Mouse (Mus musculus) neural tube, embryonic 12.5 days (tissue): Measurements from ENCODE around the gene Gnl1. TPM values are rescaled to one million over a fixed set of nuclear protein-coding genes. Genes with fewer than 3 reads are reported as not detected.
"Not testable (repeated sequence)": the region's sequence is repeated elsewhere in the genome, so short reads cannot be mapped to it uniquely, and the experiment has no call there.

ENCODE experiments used
- ATAC-seq: fragments of 200-750 bp; cut with Nextera tagmentation; 2 replicates; pipeline ENCODE4 v1.8.0; 2017; ENCODE audit warnings: low read depth, mild to moderate bottlenecking, moderate TSS enrichment, moderate library complexity; ENCODE audit not compliant: low FRiP score
- H3K27ac ChIP-seq: fragments of 300-500 bp; sonication (generic); 2 replicates; pipeline ENCODE4 v1.5.1; 2016
- H3K27me3 ChIP-seq: fragments of 300-500 bp; sonication (generic); replicated peaks from 2 replicates; pipeline ENCODE4 v1.6.1; 2016; ENCODE audit warnings: mild to moderate bottlenecking
- H3K36me3 ChIP-seq: fragments of 300-500 bp; sonication (generic); 2 replicates; pipeline ENCODE4 v1.6.1; 2016; ENCODE audit warnings: mild to moderate bottlenecking
- H3K4me1 ChIP-seq: fragments of 300-500 bp; sonication (generic); 2 replicates; pipeline ENCODE4 v1.6.1; 2016
- H3K4me2 ChIP-seq: fragments of 300-500 bp; sonication (generic); replicated peaks from 2 replicates; pipeline ENCODE4 v1.6.1; 2016; ENCODE audit warnings: mild to moderate bottlenecking
- H3K4me3 ChIP-seq: fragments of 300-500 bp; sonication (generic); 2 replicates; pipeline ENCODE4 v1.5.1; 2016
- H3K9ac ChIP-seq: fragments of 300-500 bp; sonication (generic); 2 replicates; pipeline ENCODE4 v1.6.1; 2016; ENCODE audit warnings: mild to moderate bottlenecking
- H3K9me3 ChIP-seq: fragments of 300-500 bp; sonication (generic); 2 replicates; pipeline ENCODE4 v1.6.1; 2016; ENCODE audit warnings: mild to moderate bottlenecking
- WGBS: fragments of 180-500 bp; shearing (Covaris S2); methylation state at CpG from one replicate; pipeline ENCODE4 v1.1.7; 2016; 5-methylcytosine and 5-hydroxymethylcytosine counted together
- polyA plus RNA-seq: library from polyadenylated mRNA; unstranded; fragments of >200 nt; fragmentation: Nextera tagmentation; extraction: Ambion mirVana; gene quantifications from 2 replicates; pipeline ENCODE4 v1.2.1, GENCODE M21; 2016

Gnl1 gene
- 53.3 and 53.5 TPM in 2 replicates for polyA plus RNA-seq

DNA sequence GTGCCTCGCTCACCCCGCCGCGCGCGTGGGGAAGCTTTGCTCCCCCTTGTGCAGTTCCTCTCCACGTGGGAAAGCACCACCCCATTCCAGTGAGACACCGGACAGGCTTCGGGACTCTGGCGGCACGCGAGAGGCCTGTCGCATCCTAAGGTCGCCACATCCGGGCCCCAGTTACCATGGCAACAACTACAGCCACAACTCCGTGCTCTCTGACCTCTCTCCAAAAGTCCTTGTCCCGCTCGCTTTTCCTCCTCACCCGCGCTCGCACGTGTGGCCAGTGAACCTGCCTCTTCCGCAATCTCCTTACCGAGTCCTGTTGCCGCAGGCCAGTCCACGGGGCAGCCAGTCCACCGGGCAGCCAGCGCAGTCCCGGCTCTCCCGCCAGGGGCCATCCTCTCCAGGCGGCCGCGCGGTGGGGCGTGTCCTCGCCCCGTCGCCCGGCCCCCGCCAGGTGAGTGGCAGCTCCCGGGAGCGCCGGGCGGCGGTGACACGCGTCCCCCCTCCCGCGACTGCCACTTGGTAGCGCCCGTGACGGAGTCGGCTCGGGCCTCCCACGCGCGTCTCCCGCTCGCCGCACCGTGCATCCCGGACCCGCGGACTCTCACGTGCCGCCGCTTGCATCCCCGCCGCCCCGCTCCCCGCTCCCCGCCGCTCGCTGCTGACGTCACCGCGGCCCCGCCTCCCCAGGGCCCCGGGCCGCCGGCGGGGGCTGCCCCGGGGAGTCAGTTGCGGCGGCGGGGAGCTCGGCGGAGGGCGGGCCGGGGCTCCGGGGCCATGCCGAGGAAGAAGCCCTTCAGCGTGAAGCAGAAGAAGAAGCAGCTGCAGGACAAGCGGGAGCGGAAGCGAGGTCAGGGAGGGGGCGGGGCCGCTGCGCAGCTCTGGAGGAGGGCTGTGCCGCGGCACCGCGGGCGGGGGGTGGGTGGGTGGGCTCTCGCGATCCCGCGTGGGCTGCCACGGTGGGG, at the start of gene Gnl1, which contains the start of gene Prr3:
Gene Gnl1, plus strand, starts transcription at position 451 of the 962 bp plus-strand sequence.
Gene Prr3, minus strand, starts transcription at position 836 of the 962 bp plus-strand sequence.
- Histone ChIP-seq H3K4me2 (peak within 1 kb of the TSS; percentile 90), H3K9me3 (no peaks in the 10 kb centered on the region), H3K4me3 (peak within 1 kb of the TSS; percentile 94), H3K9ac (peak within 1 kb of the TSS; percentile 86), H3K27ac (peak within 1 kb of the TSS; percentile 86), H3K27me3 (no peaks in the 10 kb centered on the region), H3K36me3 (peaks cover 33% of the 10 kb centered on the region), H3K4me1 (peaks cover 21% of the 10 kb centered on the region)
- ATAC-seq = peak; percentile 79
- WGBS = under 1% methylated on average over 107 of the region's 109 CpGs

DNA sequence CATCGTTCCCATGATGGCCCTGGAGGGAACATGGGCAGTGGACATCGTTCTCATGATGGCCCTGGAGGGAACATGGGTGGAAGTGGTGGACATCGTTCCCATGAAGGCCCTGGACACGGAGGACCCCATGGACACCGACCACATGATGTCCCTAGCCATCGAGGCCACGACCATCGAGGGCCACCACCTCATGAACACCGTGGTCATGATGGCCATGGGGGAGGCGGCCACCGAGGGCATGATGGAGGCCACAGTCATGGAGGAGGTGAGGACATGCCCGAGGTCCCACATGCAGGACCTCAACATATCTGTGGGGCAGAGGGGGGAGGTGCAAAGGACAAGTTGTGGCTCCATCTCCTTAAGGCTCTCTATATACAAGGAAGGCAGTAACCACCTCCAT, 49.0 kb upstream of the Gnl1 start:
- H3K9me3 ChIP-seq = no peaks in the 10 kb centered on the region
- no peak overlapping the region for H3K4me2 ChIP-seq
- no peak overlapping the region for H3K4me3 ChIP-seq
- 97% methylated on average over 12 of the region's 12 CpGs for whole genome bisulfite sequencing
- H3K9ac ChIP-seq = no peak overlapping the region
- no peak overlapping the region for H3K27ac ChIP-seq
- peaks cover 55% of the 10 kb centered on the region for H3K36me3 ChIP-seq
- H3K27me3 ChIP-seq = no peaks in the 10 kb centered on the region
- H3K4me1 ChIP-seq = no peaks in the 10 kb centered on the region
- no peak for ATAC-seq

DNA sequence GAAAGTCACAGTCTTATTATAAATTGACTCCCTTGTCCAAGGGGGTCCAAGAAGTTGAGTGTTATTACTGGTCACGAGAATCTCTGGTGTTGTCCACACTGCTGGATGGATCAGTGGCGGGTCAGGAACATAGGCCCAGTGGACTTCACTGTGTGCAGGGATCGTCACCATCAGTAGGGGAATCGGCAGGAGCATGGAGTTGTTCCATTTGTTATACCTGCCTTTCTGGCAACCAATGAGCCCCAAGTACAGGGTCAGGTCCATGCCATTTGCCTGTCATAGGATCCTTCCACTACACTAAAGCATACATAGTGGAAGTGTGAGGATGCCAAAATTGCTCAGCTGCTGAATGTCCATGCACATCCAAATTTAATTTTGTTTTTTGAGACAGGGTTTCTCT, 47.0 kb upstream of the Gnl1 start:
- WGBS = 85% methylated on average over 4 of the region's 4 CpGs

DNA sequence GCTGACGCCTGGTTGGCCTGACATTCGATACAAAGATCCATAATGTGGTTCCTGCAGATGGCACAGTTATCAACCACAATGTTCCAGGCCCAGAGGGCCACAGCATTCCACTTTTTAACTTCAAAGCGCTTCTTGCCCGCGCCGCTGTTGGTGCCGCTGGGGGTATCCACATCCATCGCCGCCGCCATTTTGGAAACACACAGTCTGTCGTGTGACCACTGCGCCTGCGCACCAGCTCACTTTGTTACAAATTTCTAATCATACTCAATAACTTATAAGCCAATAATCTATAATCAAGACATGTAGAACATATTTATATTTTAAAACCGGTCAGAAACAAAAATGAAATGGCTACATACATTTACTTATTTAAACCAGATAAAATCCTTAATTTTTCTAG, 43.9 kb upstream of the Gnl1 start:
- H3K9ac ChIP-seq, H3K36me3 ChIP-seq, H3K27ac ChIP-seq, H3K4me2 ChIP-seq, H3K27me3 ChIP-seq, H3K9me3 ChIP-seq, ATAC-seq, H3K4me1 ChIP-seq, H3K4me3 ChIP-seq: not testable (repeated sequence)
- WGBS = 90% methylated on average over 14 of the region's 14 CpGs

More for the DNA sequence above, 47.0 kb upstream of the Gnl1 start:
- no peak overlapping the region for H3K4me3 ChIP-seq
- no peaks in the 10 kb centered on the region for H3K27me3 ChIP-seq
- no peaks in the 10 kb centered on the region for H3K4me1 ChIP-seq
- H3K9me3 ChIP-seq = no peaks in the 10 kb centered on the region
- ATAC-seq = no peak
- peaks cover 38% of the 10 kb centered on the region for H3K36me3 ChIP-seq
- H3K9ac ChIP-seq = no peak overlapping the region
- no peak overlapping the region for H3K4me2 ChIP-seq
- no peak overlapping the region for H3K27ac ChIP-seq

DNA sequence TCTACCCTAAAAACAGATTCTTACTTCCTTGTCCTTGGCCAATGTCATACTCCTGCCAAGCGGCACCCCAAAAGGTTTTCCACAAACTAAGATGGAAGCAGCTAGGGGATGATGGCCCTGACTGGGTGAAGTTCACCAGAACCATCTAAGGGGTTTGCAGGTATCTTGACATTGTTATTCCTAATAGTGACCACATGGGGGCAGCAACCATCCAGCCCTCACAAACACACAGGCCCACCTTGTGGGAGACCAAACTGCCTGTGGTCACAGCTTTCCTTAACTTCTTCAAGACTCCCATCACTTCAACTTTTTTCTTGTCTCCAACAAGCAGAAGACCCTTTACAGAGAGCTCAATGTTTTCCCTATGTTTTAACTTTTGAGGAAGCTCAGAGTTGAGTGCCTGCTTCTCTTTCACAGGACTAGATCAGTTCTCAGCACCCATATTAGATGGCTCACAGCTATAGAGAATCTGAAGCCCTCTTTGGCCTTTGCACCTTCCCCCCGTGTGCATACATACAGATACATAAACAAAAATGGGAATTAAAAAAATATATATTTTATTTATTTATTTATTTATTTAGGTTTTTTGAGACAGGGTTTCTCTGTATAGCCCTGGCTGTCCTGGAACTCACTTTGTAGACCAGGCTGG, 41.8 kb upstream of the Gnl1 start:
- no peak overlapping the region for H3K27ac ChIP-seq
- ATAC-seq = peak; percentile 33; the same call in 1 of the 2 replicates
- no peak overlapping the region for H3K4me3 ChIP-seq
- H3K4me1 ChIP-seq = no peaks in the 10 kb centered on the region
- H3K36me3 ChIP-seq = no peaks in the 10 kb centered on the region
- no peak overlapping the region for H3K4me2 ChIP-seq
- H3K9ac ChIP-seq = no peak overlapping the region
- no peaks in the 10 kb centered on the region for H3K27me3 ChIP-seq
- 50% methylated on average over 2 of the region's 2 CpGs for WGBS
- H3K9me3 ChIP-seq = no peaks in the 10 kb centered on the region

DNA sequence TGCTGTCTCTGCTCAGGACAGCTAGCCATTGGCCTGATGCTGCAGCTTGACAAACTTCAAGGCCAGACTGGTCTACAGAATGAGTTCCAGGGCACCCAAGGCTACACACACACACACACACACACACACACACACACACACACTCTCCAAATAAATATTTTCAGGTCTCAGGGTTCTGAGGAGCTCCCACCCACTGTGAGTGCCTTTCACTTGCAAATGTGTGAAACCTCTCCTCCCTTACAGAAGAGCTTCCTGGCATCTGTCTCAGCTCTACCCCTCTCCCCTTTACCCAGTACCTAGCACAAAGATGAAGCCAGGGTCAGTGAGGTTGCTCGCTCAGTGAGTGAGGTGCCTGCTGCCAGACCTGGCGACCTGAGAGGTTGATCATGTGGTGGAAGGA, 40.5 kb upstream of the Gnl1 start:
- H3K27me3 ChIP-seq = no peaks in the 10 kb centered on the region
- H3K27ac ChIP-seq = no peak overlapping the region
- H3K36me3 ChIP-seq = no peaks in the 10 kb centered on the region
- no peak for ATAC-seq
- H3K4me2 ChIP-seq = no peak overlapping the region
- no peak overlapping the region for H3K9ac ChIP-seq
- H3K4me3 ChIP-seq = no peak overlapping the region
- 57% methylated on average over 2 of the region's 2 CpGs for WGBS
- no peaks in the 10 kb centered on the region for H3K9me3 ChIP-seq
- H3K4me1 ChIP-seq = no peaks in the 10 kb centered on the region

DNA sequence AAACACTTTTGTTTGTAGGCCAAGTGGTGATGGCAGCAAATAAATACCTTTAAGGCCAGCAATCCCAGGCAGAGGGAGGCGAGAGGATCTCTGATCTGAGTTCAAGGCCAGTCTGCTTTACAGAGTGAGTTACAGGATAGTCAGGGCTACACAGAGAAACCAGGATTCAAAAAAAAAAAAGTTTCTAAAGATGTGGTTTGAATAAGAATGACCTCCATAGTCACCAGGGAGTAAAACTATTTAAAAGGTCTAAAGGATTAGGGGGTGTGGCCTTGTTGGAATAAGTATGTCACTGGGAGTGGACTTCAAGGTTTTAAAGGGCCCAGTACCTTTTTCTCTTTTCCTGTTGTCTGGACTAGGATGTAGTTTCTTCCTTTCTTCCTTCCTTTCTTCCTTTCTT, 39.7 kb upstream of the Gnl1 start:
- Histone ChIP-seq H3K9me3 (no peaks in the 10 kb centered on the region), H3K4me2 (no peak overlapping the region), H3K27me3 (no peaks in the 10 kb centered on the region), H3K9ac (no peak overlapping the region), H3K4me3 (no peak overlapping the region), H3K27ac (no peak overlapping the region), H3K36me3 (no peaks in the 10 kb centered on the region), H3K4me1 (no peaks in the 10 kb centered on the region)
- ATAC-seq = no peak
- 63% methylated on average over 1 of the region's 1 CpGs for WGBS

DNA sequence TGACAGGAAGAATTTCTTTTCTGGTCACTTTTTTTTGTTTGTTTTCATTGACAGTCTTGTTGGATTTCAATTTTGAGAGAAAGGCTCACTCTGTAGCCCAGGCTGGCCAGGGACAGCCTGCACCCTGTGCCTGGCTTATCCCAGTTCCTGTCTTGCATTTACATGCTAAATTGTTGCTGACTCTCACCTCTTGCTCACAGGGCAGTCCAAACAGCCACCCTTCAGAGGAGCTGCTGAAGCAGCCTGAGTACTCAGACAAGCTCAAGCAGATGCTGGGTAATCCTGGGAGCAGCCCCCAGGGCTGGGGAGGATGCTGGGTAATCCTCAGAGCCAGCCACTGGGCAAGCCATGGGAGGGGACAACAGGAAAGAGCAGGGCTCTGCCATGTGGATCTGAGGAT, 28.7 kb upstream of the Gnl1 start:
- not testable (repeated sequence) for H3K9me3 ChIP-seq, H3K4me3 ChIP-seq, H3K27me3 ChIP-seq, H3K36me3 ChIP-seq, H3K27ac ChIP-seq, H3K4me2 ChIP-seq, H3K4me1 ChIP-seq, ATAC-seq, H3K9ac ChIP-seq

DNA sequence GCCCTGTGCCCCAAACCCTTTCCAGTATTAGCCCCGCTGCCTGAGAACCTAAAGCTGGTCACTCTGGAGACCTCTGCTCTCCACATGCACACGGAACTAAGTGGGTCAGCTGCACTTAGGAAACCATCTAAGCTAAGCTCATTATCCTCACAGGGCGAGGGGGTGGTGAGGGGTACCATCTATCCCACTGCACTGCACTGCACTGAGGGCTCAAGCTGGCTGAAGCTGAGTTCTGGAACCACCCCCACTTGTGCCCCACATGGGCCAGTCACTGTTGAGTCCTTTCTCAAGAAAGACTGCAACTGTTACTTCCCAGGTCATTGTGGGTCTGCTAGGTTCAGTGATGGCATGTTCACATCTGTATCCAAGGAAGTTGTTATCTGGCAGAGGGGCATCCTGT, 27.1 kb upstream of the Gnl1 start:
- ATAC-seq = not testable (repeated sequence)
- WGBS = 84% methylated on average over 3 of the region's 3 CpGs

DNA sequence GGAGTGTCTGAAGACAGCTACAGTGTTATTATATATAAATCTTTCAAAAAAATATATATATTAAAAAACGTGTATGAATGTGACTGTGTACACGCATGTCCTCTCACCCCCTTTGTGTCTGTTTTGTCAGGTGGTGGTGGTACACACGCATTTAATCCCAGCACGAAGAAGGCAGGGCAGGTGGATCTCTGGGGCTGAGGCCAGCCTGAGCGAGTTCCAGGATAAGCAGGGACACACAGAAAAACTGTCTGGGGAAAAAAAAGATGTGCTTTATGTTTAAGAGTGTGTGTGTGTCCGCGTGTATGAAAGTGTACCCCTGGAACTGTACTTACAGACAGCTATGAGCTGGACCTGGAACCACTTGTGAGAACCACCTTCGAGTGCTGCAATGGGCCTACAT, 25.0 kb upstream of the Gnl1 start:
- 78% methylated on average over 8 of the region's 8 CpGs for WGBS
- Histone ChIP-seq H3K36me3 (peaks cover 41% of the 10 kb centered on the region), H3K9me3 (no peaks in the 10 kb centered on the region), H3K4me1 (no peaks in the 10 kb centered on the region), H3K4me2 (no peak overlapping the region), H3K27ac (no peak overlapping the region), H3K27me3 (no peaks in the 10 kb centered on the region), H3K4me3 (no peak overlapping the region), H3K9ac (no peak overlapping the region)
- ATAC-seq = no peak

More for the DNA sequence above, 27.1 kb upstream of the Gnl1 start:
- H3K9me3 ChIP-seq, H3K9ac ChIP-seq, H3K4me3 ChIP-seq, H3K4me1 ChIP-seq, H3K4me2 ChIP-seq, H3K27ac ChIP-seq, H3K27me3 ChIP-seq: not testable (repeated sequence)
- peaks cover 20% of the 10 kb centered on the region for H3K36me3 ChIP-seq

DNA sequence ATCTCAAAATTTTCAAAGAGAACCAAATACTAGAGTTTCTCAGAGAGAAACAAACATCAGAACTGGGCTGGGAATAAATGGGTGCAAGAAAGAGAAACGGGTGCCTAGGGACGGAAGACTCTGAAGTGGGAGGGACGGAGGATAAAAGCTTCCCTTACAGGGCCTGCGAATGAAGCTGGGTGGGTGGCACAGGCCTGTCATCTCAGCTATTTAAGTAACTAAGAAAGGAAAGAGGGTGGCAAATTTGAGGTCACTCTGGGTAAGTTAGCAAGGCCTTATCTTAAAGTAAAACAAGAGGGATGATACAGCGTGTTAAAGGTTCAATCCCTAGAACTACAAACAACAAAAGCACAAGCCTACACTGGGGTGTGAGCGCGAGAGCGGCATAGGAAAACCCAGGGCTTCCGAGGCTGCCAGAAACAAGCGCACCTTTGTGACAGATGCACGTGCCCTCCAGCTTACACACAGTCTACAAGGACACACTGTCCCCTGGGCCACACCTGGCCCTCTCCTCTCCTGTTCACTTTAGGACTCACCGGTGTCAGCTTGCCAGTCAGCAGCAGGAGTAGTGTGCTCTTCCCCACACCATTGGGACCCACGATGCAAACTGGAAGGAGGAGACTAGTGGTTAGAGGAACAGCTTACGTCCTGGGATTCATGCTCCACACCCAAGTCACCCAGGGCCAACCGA, 21.0 kb upstream of the Gnl1 start:
- Histone ChIP-seq H3K4me2 (no peak overlapping the region), H3K27me3 (no peaks in the 10 kb centered on the region), H3K4me1 (no peaks in the 10 kb centered on the region), H3K9me3 (no peaks in the 10 kb centered on the region), H3K9ac (no peak overlapping the region), H3K36me3 (peaks cover 82% of the 10 kb centered on the region), H3K4me3 (no peak overlapping the region), H3K27ac (no peak overlapping the region)
- WGBS = 97% methylated on average over 15 of the region's 15 CpGs
- ATAC-seq = no peak

DNA sequence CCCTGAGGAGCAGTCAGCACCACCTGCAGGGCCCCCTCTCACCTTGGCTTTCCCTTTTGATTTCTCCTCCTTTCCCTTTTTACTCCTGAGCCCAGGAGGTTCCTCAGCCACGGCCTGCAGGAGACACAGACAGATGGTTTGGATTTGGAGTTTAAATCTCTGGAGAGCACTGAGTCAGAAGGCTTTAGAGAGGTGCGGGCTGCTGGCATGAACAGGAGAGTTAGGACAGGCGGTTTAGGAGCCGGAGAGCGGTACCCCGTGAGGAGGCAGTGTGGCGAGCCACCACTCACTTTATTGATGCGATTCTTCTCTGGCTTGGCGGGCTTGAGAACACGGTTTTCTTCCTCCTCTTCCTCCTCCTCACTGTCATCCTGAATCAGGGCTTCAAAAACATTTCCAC, 16.4 kb upstream of the Gnl1 start:
- Histone ChIP-seq H3K4me1 (peaks cover 6% of the 10 kb centered on the region; the same call in 1 of the 2 replicates), H3K4me3 (no peak overlapping the region), H3K27ac (no peak overlapping the region), H3K9ac (no peak overlapping the region), H3K27me3 (no peaks in the 10 kb centered on the region), H3K36me3 (peaks cover 83% of the 10 kb centered on the region), H3K4me2 (no peak overlapping the region), H3K9me3 (no peaks in the 10 kb centered on the region)
- 92% methylated on average over 10 of the region's 10 CpGs for WGBS
- no peak for ATAC-seq
